Mouse (Mus musculus) kidney, adult 8-10 months (tissue): ENCODE data around the gene Zfp362.
A peak's percentile ranks its signal among the peaks of the same experiment; 100 is the strongest.

Source experiments
- DNase-seq, 2 experiments: peaks; one replicate each; pipeline ENCODE4 v3.0.0; 2022

Gene Zfp362

DNA sequence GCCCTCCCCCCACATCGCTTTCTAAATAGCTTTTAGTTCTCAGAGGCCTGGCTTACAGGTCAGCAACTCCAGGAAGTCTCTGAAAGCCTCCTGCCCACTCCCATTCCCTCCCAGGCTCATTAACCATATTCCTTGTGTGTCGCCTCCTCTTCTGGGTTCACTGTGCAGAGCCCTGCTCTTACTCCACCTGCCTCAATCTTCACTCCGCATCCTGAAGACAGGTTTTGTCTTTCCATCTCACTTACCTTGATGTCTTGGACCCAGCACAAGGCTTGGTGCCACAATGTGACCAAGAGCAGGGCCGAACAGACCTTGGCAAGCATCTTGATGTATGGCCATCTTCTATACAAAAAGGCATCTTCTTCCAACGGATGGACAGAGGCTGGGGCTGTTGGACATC, 46.6 kb downstream of the Zfp362 start:
- no peak for DNase-seq

DNA sequence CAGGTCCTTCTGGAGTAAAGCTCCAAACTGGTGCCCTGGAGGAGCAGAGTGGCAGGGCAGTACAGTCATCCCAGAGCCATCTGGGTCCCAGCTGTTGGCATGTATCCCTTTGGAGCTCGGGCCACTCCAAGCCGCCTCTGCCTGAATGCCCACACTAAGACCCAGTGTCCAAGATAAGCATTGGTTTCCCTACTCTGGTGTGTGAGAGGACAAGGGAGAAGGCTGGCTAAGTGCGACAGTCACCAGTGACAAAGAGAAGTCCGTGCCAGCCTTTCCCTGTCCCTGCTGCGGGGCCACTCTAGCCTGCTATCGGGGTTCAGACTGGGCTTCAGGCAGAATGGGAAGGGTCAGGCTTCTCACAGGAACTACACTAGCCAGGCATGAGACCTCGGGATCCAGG, 49.9 kb downstream of the Zfp362 start:
- DNase-seq: no peak

DNA sequence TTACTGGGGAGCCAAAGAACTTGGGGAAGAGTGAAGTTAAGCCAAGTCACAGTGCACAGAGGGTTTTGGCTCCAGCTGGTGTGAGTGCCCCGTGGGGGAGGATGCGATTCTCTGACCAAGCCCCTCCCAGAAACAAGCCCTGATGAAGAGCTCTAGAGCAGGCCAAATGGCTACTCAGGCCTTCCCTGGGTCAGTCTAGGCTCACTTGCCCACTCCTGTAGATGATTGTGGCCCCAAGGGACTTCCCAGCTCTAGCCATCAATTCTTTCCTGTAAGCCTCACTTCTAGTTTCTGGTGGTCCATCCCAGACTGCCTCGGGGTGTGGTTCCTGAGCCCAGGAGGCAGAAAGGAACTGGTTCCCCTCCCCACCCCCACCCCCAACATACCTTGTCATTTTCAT, 50.8 kb downstream of the Zfp362 start, which contains the start of gene A3galt2:
TSS of gene A3galt2 (plus strand) at position 301 of the 400 bp plus-strand sequence.
- DNase-seq: no peak

DNA sequence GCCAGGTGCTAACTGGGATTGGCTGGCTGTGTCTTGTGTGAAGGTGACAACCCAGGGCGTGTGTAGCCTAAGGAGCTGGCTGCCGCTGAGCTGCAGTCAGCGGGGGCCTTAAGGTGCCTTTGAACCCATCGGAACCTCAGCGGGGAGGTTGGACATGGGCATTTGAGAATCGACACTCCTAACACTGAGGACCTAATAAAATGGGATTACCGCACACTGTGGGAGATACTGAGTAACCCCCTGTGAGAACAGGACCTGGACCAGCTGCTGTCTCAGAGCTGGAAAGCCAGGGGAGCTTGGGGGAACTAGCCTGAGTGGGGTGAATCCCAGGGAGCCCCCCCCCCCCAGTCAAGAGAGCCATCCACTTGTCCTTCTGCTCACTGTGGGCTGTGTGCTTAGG, 52.3 kb downstream of the Zfp362 start:
- no peak for DNase-seq

DNA sequence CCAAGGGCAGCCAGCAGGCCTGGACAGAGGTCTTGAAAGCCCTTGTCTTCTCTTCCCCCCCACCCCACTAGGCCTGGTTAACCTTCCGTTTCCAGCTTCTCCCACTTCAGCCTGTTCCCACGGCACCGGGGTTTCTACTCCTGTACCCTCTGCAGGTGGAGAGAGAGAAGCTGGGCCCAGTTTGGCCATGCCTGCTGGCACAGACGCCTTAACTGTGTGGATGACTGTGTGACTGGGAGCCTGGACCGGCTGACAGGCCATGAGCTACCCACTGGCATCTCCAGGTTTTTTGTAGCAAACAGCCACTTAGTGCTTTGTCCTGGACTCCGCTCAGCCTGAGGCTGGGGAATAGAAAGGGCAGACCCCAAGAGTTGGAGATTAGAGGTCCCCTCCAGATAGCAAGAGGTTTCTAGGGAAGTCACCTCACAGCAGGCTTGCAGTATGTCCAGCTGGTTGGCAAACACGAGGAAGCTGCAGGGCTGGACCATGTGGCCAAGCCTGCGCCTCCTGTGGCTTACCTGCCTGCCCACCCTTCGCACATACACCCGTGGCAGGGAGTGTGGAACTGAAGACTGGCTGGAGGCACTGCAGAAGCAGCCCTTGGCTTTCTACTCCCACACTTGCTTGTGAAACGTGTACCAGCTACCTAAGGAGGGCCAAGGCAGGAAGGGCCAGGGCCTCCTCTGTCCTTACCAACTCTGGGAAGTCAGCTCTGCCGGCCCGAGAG, 53.7 kb downstream of the Zfp362 start:
- DNase-seq: no peak

DNA sequence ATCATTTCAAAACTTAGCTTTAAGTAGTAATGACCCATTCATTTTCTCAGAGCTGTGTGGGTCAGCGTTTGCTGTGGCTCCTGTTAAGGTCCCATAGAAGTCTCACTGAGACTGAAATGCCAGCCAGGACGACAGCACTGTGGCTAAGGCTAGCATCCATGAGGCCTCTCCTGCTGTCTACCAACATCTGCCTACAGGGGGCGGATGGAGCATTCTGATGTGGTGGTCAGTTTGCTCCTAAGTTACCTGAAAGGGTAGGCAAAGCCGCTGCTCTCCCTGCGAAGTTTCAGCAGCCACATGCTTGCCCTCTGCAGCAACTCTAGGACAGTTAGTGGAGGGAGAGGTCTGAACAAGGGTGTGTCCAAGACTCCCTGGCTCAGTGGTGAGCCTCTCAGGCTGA, 54.8 kb downstream of the Zfp362 start:
- no peak for DNase-seq

DNA sequence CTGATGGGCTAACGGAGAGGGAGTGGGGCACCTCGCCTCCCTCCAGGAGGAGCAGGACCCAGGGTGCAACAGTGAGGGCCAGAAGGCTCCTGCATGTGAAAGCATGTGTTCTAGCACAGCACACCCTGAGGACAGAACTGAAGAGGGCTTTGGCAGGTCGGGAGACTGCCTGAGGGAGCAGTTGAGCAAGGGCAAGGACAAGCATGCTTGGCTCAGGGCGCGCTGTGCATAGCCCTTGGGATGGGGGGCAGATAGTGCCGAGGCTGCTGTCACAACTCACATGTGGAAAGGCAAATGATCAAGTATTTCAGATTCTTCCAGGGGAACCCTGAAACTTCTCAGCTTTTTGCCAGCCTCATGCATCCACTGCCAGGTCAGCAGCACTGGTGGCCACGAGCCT, 57.5 kb downstream of the Zfp362 start:
- DNase-seq: no peak

DNA sequence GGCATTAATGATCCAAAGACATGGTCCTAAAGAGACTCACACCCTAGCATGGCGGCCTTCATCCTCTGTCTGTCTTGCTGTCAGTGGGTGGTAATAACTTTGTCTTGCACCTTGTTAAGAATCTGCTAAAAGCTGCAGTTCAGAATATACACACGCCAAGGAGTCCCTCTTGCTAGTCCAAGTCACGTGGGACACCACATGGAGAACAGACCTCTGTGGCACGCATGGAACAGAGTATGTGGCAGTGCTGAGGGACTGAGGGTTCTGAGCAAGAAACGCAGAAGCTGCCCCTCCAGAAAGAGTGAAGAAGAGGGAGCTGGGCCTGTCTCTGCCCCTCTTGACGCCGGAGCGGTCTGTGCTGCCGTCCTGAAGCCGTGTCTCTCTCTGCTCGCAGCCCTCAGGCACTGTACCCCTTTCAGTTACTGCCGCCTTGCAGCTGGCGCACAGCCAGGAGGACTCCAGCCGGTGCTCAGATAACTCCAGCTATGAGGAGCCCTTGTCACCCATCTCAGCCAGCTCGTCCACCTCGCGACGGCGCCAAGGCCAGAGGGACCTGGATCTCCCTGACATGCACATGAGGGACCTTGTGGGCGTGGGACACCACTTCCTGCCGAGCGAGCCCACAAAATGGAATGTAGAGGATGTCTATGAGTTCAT, 58.1 kb downstream of the Zfp362 start:
- no peak for DNase-seq

DNA sequence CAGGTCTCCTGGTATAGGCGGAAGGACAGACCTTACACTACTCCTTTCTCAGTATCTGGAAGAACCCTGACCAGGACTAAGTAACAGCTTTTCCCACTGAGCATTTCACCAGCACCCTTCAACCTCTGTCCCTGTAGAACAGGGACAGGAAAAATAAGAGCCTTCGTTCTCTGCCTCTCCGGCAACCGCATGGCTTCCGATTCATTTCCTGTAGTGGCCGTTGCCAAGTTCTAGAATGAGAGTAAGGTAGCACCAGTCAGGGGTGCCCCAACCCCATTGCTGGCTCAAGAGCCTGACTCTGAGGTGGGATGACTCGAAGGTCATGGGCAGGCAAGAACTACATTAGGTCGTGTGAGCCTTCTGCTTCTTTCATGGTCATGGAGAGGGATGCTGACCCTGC, 60.7 kb downstream of the Zfp362 start:
- no peak for DNase-seq

DNA sequence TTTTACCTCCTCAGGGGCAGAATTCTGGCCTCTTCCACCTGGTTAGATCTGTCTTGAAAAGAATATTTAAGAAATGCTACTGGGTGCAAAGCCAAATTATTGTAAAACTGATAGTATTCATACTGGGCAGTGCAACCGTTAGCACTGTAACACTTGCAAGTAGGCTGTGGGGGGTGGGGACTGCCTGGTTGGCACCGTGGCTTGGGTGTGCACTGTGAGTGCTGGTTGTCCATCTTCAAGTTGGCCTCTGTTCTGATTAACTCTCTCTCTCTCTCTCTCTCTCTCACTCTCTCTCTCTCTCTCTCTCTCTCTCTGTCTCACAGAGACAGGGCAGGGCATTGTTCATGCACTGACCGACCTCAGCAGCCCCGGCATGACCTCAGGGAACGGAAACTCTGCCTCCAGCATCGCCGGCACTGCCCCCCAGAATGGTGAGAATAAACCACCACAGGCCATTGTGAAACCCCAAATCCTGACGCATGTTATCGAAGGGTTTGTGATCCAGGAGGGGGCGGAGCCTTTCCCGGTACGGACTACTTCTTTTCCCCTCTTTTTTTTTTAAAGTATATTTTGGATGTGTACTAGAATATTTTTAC, 62.7 kb downstream of the Zfp362 start:
- no peak for DNase-seq

DNA sequence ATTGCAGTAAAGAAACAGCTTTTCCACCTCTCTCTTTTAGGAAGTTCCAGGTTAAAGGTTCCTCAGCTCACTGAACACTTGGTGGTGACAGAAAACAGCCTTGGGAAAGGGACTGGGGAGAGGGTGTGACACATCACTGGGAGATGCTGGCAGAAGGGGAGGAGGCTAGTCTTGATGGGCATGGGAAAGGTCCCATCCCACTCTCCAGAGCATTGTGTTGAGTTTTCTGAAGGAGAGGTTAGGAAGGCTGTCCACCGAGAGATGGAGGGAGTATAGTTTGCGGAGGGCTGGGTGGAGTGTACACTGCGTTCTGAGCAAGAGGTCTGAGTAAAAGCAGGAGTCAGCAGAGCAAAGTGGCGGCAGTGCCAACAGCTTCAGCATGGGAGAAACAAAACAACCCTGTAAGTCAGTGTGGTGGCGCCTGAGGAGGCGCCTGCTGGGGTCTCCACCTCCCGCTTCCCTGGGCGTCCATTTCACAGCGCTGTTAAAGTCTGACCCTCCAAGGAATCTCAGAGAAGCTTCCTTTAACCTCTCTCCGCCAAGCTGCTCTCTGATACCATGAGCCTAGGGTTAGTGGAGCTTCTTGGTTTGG, 63.4 kb downstream of the Zfp362 start:
- DNase-seq: no peak

DNA sequence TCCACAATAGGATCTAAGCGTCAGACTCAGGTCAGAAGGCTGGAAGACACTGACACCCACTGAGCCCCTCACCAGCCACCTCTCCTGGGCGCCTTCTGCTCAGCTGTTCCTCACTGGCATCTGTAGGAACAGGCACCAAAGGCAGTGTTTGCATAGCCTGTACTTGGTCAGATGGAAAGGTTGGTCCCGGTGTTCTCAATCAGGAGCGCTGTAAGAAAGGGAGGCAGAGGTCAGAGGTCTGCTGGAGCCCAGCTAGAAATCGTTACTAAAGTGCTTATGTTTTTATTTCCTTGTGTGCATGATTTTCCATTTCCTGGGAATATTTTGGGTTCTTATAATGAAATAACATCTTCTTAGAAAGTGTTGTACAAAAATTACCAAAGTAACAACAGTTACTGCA, 63.9 kb downstream of the Zfp362 start:
- no peak for DNase-seq

DNA sequence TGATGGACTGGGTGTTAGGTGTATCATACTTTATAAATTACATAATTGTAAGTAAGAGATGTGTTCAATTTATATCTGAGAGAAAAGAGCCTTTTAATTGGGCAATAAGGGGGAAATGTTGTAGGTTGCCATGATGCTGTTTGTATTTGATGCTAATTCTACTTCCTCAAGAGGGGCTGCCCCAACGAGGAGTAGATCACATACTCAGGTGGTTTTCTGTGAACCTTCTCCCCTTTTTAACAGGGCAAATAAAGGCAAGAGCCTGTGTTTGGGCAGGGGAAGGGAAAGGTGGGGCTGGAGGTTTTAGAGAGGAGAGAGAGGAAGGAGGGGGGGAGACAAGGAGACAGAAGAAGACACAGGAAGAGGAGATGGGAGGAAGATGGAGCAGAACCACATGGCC, 65.0 kb downstream of the Zfp362 start:
- no peak for DNase-seq

DNA sequence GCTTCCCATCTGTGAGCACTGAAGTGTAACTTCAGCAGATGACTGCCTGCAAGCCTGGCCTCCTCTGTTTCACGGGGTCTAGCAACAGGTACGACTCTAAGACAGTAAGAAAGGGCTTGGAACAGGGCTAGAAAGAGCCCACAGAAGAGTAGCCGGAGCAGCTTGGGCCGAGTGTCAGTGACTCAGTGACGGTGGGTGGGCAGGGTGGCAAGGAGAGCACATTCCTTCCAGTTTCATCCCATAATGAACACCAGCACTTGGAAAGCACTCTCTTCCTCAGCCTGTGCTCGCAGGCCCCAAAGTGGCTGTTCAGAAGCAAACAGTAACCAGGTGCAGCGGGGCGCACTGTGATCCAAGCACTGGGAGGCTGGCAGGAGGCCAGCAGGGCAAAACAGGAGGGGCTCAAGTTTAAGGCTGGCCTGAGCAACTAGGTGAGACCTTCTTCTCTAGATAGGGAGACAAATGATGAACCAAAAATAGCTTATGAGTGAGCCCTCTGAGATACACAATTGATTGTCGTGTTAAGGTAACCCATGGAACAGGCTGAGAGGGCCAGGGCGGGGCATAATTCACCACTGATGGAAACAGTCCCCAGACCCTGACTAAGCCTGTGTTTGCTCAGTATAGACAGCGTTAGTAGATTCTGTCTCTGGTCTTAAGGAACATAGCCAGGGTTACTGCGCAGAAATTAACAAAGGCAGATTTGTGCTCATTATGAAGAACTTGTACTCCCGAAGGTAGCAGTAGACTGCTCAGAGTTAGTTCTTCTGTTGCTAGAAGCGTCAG, 67.8 kb downstream of the Zfp362 start:
- no peak for DNase-seq

DNA sequence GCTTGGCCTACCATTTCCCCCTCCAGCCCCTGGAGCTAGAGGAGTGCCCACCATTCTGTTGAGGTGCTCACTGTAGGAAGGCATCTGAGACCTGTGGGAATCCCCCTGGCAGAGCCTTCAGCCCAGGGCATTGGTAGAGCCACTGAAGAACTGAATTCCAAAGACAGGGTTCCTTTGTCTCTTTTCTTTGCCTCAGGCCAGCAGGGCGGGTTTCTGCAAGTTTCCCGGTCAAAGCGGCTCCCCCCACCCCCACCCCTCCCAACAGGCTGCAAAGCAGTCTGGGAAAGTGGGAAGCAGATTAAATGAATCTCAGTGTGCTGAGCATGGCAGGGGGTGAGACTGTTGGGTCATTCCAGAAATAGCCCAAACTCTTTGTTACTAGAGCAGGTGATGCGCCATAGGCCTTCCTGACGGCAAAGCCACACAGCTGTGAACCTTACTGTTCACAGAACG, 68.7 kb downstream of the Zfp362 start:
- DNase-seq: no peak

DNA sequence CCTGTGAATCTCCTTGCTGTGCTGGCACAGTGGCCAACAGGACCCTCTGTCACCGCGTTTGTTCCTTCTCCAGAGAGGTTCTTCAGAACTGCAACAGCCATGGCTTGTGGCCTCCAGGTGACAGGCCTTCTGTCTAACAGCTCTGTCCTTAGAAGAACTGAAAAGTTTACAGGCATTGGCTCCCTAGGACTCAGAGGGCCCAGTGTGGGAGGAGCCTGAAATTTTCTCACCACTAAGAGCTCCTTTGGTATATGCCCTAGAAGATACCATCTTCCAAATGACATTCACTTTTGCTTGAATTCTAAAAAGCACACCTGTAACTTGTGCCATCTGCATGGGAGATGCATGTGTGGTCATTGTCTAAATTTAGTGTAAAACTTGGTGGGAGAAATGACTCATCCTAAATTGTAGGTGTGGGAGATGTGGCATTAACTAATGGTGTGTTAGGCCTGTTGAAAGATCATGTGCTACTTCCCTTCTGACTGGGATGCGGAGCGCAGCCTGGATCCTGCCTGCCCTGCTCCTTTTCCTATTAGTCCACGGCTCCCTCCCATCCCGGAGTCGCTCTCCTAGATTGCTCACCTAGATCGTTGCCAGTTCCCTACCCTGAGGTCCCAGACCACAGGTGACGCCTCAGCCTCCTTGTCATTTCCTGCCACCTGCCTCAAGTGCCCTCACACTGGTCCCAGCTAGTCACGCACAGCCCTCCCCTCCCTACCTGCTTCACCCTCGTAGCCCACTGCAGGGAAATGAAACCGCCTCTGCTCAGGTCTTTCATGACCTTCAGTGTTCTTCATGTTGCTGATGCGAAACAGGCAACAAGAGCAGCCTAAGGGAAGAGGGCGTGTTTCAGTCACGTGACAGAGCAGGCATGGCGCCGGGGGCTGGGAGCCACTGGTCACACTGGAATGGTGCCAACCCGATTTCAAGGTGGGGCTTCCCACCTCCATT, 70.8 kb downstream of the Zfp362 start:
- DNase-seq: peak; percentile 65 to 77

DNA sequence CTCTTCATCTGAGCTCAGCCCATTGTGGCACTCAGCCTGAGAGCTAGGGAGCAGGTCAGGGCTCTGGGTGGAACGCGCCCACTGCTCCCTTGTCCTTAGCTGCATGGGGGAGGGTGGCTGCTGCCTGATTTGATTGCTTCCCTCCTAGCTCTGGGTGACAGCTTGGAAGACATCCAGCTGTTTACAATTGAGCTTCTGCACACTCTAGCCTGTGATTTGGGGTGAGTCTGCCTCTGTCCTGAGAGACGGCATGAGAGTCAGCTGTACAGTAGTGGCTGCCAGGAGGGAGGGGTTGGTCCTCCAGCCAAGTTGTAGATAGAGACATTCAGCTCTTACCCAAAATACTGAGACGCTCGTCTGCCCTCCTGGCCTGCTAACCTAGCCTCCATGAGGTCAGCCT, 71.6 kb downstream of the Zfp362 start:
- DNase-seq: peak; percentile 57 to 81

DNA sequence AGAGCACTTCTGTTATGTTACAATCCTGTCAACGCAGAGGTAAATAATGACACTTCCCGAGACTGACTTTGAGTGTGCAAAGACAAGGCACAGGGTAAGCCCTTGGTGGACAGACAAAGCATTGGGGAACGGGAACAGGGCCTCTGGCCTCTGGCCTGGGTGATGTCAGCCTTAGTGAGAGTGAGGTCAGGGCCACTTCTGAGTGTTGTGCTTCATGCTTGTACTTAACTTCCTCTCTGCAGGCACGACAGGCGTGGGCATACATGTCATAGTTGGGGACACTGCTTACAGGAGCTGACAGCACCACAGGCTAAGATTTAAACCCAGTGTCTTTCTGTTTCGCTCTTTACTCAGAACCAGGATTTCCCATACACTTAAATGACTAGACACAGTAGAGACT, 72.3 kb downstream of the Zfp362 start:
- DNase-seq: no peak

DNA sequence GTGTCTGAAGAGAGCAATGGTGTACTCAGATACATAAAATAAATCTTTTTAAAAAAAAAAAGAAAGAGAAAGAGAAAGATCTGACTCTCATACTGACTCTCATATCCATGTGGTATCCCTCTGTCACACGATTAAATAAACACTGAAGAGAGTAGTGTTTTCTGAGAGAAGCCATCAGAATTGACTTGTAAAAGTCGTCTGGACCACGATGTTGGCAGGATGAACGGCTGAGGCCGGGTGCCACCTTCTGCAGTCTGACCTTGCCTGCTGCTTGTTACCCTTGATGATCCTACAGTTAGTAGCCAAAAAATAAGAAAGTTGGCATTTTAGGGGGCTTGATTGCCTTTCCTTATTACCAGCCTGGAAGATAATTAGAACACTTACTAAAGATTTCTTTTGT, 73.1 kb downstream of the Zfp362 start:
- DNase-seq: no peak

DNA sequence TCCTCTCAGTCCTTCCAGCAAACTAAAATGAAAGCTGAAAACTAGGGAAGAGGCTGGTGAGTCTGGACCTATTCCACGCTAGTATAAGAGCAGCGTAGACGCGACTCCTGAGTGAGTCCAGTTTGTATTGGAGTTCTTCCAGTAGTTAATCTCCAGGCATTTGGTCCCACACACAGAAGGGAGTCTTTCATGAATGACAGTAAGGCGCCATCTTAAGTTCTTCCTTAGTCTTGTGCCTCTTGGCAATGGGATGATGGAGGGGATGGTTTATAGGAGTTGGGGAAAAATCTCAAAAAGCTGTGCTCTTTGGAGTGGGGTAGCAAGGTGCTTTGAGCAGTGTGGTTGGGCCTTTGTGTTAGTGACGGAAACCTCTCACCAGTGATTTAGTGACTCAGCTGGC, 75.6 kb downstream of the Zfp362 start:
- no peak for DNase-seq

DNA sequence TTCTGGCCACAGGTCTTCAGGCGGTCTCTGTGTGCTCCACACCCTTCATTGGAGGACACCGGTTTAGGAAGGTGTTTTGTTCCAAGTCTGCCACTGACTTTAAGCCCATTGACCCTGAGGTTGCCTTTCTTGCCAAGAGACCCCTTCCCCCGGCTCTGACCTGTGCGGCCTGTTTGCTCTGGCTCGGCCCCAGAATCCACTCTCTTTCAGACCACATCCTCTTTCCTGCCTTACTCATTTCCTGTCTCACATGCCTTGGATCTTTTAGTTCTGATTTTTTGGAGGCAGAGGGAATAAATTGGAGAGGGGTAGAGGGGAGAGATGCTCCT, 76.2 kb downstream of the Zfp362 start:
- no peak for DNase-seq
